Mouse (Mus musculus): ENCODE measurements around the gene Myo18a.

DNA sequence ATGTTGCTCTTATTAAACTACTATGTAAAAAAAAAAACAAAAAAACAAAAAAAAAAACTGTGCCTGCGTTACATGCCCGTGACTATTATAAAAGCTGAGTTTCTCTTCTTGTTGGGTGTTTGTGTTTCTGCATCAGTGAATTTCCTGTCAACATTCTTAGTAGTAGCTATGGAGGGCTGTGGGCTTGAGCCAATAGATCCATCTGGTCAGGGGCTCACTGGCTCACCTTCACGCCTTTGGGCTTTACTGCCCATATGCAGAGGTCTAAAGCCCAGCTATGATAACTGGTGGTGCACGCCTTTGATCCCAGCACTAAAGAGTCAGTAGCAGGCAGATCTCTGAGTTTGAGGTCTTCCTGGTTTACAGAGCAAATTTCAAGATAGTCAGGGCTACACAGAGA lies 6.5 kb downstream of the Myo18a start:
- TF ChIP-seq CTCF (IDR thresholded peaks at IDR 0.05; ENCODE audit: insufficient read depth, low read length) (no peak), POLR2A (IDR thresholded peaks at IDR 0.05; ENCODE audit: borderline replicate concordance, extremely low read depth, low read depth, low read length) (no peak)

All from lung, adult 2 months (tissue).